Mouse (Mus musculus) liver, adult 10 weeks (tissue): ENCODE results near the gene Olfr340. TPM values are rescaled to one million over a fixed set of nuclear protein-coding genes. Genes with fewer than 3 reads are reported as not detected.

Experiments
- polyA plus RNA-seq: library from polyadenylated mRNA; stranded (reverse); fragments of 350-450 nt; fragmentation: Illumina TruSeq; extraction: RNeasy Lipid Tissue Mini Kit (QIAGEN cat#74804); gene quantifications from one replicate; pipeline ENCODE4 v1.2.3, GENCODE M21; 2014; ENCODE audit warnings: low read depth, low replicate concordance

Olfr340 gene
- not detected for polyA plus RNA-seq

GRCm38 (mm10) chr2:36452287-36452686 lies at the start of gene Olfr340:
Gene Olfr340 (plus strand): TSS chr2:36452587.

DNA sequence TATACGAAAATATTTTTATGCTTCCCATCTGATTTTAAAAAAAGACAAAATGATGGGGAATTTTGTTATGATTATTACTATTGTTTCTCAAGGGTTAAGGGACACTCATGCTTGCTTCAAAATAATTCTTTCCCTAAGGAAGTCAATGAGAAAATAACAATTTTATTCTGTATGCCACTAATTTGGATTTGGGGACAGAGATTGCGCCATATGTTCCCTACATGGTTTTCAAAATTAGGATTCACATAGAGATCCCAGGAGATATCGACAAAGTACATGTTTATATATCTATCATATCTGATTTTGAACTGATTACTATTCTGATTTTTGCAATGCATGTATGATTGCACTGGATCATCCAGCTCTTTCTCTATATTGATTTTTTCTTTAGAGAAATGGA lies 33.7 kb upstream of the Olfr340 start, which contains the start of gene Olfr339:
TSS of gene Olfr339 (plus strand) at position 301 of the 400 bp plus-strand sequence.

GRCm38 (mm10) chr2:36482368-36482767 lies 30.0 kb downstream of the Olfr340 start, which contains the start of gene Olfr341:
Gene Olfr341 (minus strand): TSS chr2:36482468.

Other genes with a start within 250 kb of the Olfr340 start
- gene Ptgs1, start 222.2 kb upstream of the Olfr340 start, polyA plus RNA-seq = 8.6 TPM
- not detected for gene Olfr338, start 79.1 kb upstream of the Olfr340 start, polyA plus RNA-seq
- not detected for gene Olfr339, start 33.6 kb upstream of the Olfr340 start, polyA plus RNA-seq
- not detected for gene Olfr341, start 29.9 kb downstream of the Olfr340 start, polyA plus RNA-seq
- not detected for gene Olfr342, start 72.4 kb downstream of the Olfr340 start, polyA plus RNA-seq
- gene Olfr344, start 114.1 kb downstream of the Olfr340 start, polyA plus RNA-seq = not detected
- not detected for gene Olfr345, start 187.5 kb downstream of the Olfr340 start, polyA plus RNA-seq
- not detected for gene Olfr346, start 233.2 kb downstream of the Olfr340 start, polyA plus RNA-seq